Mouse (Mus musculus): ENCODE results near the gene Klf2. TPM values are rescaled to one million over a fixed set of nuclear protein-coding genes. Genes with fewer than 3 reads are reported as not detected.

Klf2 gene
- polyA plus RNA-seq (2014; fragmentation: Nextera tagmentation; extraction: Ambion mirVana), result 4.4 and 4.7 TPM in 2 replicates

GRCm38 (mm10) chr8:72318801-72319322 is at the start of gene Klf2:
Gene Klf2 (plus strand): TSS chr8:72319033.
- no peaks in the 10 kb centered on the region for H3K36me3 ChIP-seq (replicated peaks; ENCODE audit: control insufficient read depth, insufficient read depth, low read depth, low read length)
- H3K4me2 ChIP-seq (ENCODE audit: low read depth, low read length), result peak within 1 kb of the TSS; percentile 88
- H3K9ac ChIP-seq (replicated peaks; ENCODE audit: low read length), result peak within 1 kb of the TSS; percentile 46
- H3K4me3 ChIP-seq (ENCODE audit: low read depth, low read length), result peak within 1 kb of the TSS; percentile 49
- DNase-seq (ENCODE audit: low spot score), result peak; percentile 89
- H3K9me3 ChIP-seq (replicated peaks; ENCODE audit: control insufficient read depth, low read length), result no peaks in the 10 kb centered on the region
- WGBS, result under 1% methylated on average over 45 of the region's 46 CpGs
- ATAC-seq (replicated peaks; ENCODE audit: insufficient number of reproducible peaks, low FRiP score, low TSS enrichment, low read depth), result peak; percentile 93
- H3K4me1 ChIP-seq (ENCODE audit: control insufficient read depth, insufficient read depth, low read length), result peaks cover 5% of the 10 kb centered on the region; the same call in 1 of the 2 replicates
- no peak within 1 kb of the TSS for H3K27ac ChIP-seq (replicated peaks; ENCODE audit: low read depth, low read length)
- peaks cover 28% of the 10 kb centered on the region for H3K27me3 ChIP-seq (ENCODE audit: control insufficient read depth, insufficient read depth, low read length)

DNA sequence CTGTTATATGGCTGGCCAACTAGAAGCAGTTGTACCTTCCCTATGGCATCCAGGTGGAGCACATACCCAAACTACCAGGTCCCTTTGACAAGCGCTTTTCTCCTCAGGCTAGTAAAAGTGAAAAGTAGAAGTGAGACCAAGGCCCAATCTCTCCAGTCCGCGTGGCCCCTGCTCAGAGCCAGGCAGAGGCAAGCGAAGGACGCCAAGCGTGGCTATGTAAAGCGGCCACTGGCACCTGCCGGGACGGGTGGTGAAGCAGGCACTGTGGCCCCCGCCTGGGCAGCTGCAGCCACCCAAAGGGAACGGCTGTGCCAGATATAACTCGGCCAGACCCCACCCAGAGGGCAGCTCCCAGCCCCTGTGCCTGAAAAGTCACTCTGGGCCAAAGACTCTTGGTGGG is 48.2 kb upstream of the Klf2 start:
- Histone ChIP-seq H3K4me3 (ENCODE audit: low read depth, low read length) (no peak overlapping the region), H3K36me3 (replicated peaks; ENCODE audit: control insufficient read depth, insufficient read depth, low read depth, low read length) (no peaks in the 10 kb centered on the region), H3K4me1 (ENCODE audit: control insufficient read depth, insufficient read depth, low read length) (no peaks in the 10 kb centered on the region), H3K4me2 (ENCODE audit: low read depth, low read length) (no peak overlapping the region), H3K9me3 (replicated peaks; ENCODE audit: control insufficient read depth, low read length) (no peaks in the 10 kb centered on the region), H3K27me3 (ENCODE audit: control insufficient read depth, insufficient read depth, low read length) (no peaks in the 10 kb centered on the region), H3K27ac (replicated peaks; ENCODE audit: low read depth, low read length) (no peak overlapping the region), H3K9ac (replicated peaks; ENCODE audit: low read length) (no peak overlapping the region)
- ATAC-seq (replicated peaks; ENCODE audit: insufficient number of reproducible peaks, low FRiP score, low TSS enrichment, low read depth) (no peak), DNase-seq (ENCODE audit: low spot score) (no peak)
- WGBS, result 86% methylated on average over 12 of the region's 12 CpGs

GRCm38 (mm10) chr8:72271051-72271660 is 47.7 kb upstream of the Klf2 start:
- Histone ChIP-seq H3K36me3 (replicated peaks; ENCODE audit: control insufficient read depth, insufficient read depth, low read depth, low read length) (no peaks in the 10 kb centered on the region), H3K4me3 (ENCODE audit: low read depth, low read length) (no peak overlapping the region), H3K9ac (replicated peaks; ENCODE audit: low read length) (no peak overlapping the region), H3K9me3 (replicated peaks; ENCODE audit: control insufficient read depth, low read length) (no peaks in the 10 kb centered on the region), H3K27ac (replicated peaks; ENCODE audit: low read depth, low read length) (no peak overlapping the region), H3K4me1 (ENCODE audit: control insufficient read depth, insufficient read depth, low read length) (no peaks in the 10 kb centered on the region), H3K4me2 (ENCODE audit: low read depth, low read length) (no peak overlapping the region), H3K27me3 (ENCODE audit: control insufficient read depth, insufficient read depth, low read length) (no peaks in the 10 kb centered on the region)
- 75% methylated on average over 11 of the region's 11 CpGs for WGBS
- ATAC-seq (replicated peaks; ENCODE audit: insufficient number of reproducible peaks, low FRiP score, low TSS enrichment, low read depth) (no peak), DNase-seq (ENCODE audit: low spot score) (no peak)

DNA sequence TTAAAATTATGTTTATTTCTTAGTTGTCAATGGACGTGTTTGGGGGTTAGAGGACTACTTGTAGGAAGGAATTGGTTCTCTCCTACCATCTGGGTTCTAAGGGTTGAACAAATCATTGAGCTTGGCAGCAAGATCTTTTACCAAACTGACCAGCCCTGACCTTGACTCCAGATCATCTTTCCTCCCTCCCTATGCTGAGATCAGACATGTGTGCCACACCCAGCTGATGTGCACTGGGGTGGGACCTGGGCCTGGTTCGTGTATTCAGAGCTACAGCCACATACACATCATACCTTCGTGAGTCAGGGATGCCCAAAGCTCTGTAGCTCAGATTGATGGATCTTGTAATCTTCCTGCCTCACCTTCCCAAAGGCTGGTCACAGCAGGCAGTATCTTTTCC is 47.1 kb upstream of the Klf2 start:
- ATAC-seq (replicated peaks; ENCODE audit: insufficient number of reproducible peaks, low FRiP score, low TSS enrichment, low read depth), result no peak
- H3K27me3 ChIP-seq (ENCODE audit: control insufficient read depth, insufficient read depth, low read length), result no peaks in the 10 kb centered on the region
- H3K36me3 ChIP-seq (replicated peaks; ENCODE audit: control insufficient read depth, insufficient read depth, low read depth, low read length), result no peaks in the 10 kb centered on the region
- no peaks in the 10 kb centered on the region for H3K9me3 ChIP-seq (replicated peaks; ENCODE audit: control insufficient read depth, low read length)
- WGBS, result 71% methylated on average over 3 of the region's 3 CpGs
- no peak overlapping the region for H3K4me3 ChIP-seq (ENCODE audit: low read depth, low read length)
- no peak overlapping the region for H3K27ac ChIP-seq (replicated peaks; ENCODE audit: low read depth, low read length)
- H3K9ac ChIP-seq (replicated peaks; ENCODE audit: low read length), result no peak overlapping the region
- no peaks in the 10 kb centered on the region for H3K4me1 ChIP-seq (ENCODE audit: control insufficient read depth, insufficient read depth, low read length)
- no peak overlapping the region for H3K4me2 ChIP-seq (ENCODE audit: low read depth, low read length)
- DNase-seq (ENCODE audit: low spot score), result no peak

GRCm38 (mm10) chr8:72272361-72272760 is 46.5 kb upstream of the Klf2 start:
- no peaks in the 10 kb centered on the region for H3K36me3 ChIP-seq (replicated peaks; ENCODE audit: control insufficient read depth, insufficient read depth, low read depth, low read length)
- no peak overlapping the region for H3K4me2 ChIP-seq (ENCODE audit: low read depth, low read length)
- whole genome bisulfite sequencing, result 17% methylated on average over 3 of the region's 3 CpGs
- H3K27ac ChIP-seq (replicated peaks; ENCODE audit: low read depth, low read length), result no peak overlapping the region
- no peaks in the 10 kb centered on the region for H3K4me1 ChIP-seq (ENCODE audit: control insufficient read depth, insufficient read depth, low read length)
- ATAC-seq (replicated peaks; ENCODE audit: insufficient number of reproducible peaks, low FRiP score, low TSS enrichment, low read depth) (0 out of 2 replicates have a peak, but pooled peaks have one; percentile 37), DNase-seq (ENCODE audit: low spot score) (peak; percentile 65)
- H3K27me3 ChIP-seq (ENCODE audit: control insufficient read depth, insufficient read depth, low read length), result no peaks in the 10 kb centered on the region
- H3K9me3 ChIP-seq (replicated peaks; ENCODE audit: control insufficient read depth, low read length), result no peaks in the 10 kb centered on the region
- no peak overlapping the region for H3K9ac ChIP-seq (replicated peaks; ENCODE audit: low read length)
- no peak overlapping the region for H3K4me3 ChIP-seq (ENCODE audit: low read depth, low read length)

DNA sequence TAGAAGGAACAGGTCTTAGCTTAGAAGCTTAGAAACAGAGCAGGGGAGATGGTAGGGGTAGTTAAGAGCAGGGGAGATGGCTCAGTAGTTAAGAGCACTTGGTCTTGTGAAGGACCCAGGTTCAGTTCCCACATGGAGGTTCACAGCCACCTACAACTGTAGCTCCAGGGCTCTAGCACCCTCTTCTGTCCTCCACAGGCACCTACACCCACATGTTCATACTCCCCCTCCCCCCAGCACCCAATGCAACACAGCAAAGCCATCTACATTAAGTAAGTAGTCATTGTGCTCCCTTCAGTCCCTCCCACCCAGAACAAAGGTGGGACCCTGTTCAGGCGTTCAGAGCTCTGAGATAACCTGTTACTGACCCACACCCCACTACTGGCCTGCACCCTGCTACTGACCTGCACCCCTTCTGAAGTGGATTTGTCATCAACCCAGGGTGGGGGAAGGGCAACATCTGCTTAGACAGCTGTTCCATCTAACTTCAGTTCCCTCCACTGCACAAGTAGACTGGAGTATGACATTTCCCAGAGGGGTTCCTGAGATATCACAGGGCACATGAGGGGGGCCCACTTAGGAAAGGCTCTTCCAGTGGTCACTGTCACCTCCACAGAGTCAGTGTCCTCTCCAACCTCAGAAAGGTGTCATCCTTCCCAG is 45.6 kb upstream of the Klf2 start:
- DNase-seq (ENCODE audit: low spot score) (no peak), ATAC-seq (replicated peaks; ENCODE audit: insufficient number of reproducible peaks, low FRiP score, low TSS enrichment, low read depth) (no peak)
- WGBS, result 65% methylated on average over 1 of the region's 1 CpGs
- Histone ChIP-seq H3K4me2 (ENCODE audit: low read depth, low read length) (no peak overlapping the region), H3K4me3 (ENCODE audit: low read depth, low read length) (no peak overlapping the region), H3K27ac (replicated peaks; ENCODE audit: low read depth, low read length) (no peak overlapping the region), H3K9ac (replicated peaks; ENCODE audit: low read length) (no peak overlapping the region), H3K36me3 (replicated peaks; ENCODE audit: control insufficient read depth, insufficient read depth, low read depth, low read length) (no peaks in the 10 kb centered on the region), H3K9me3 (replicated peaks; ENCODE audit: control insufficient read depth, low read length) (no peaks in the 10 kb centered on the region), H3K4me1 (ENCODE audit: control insufficient read depth, insufficient read depth, low read length) (no peaks in the 10 kb centered on the region), H3K27me3 (ENCODE audit: control insufficient read depth, insufficient read depth, low read length) (no peaks in the 10 kb centered on the region)

- Histone ChIP-seq H3K27me3 (ENCODE audit: control insufficient read depth, insufficient read depth, low read length) (no peaks in the 10 kb centered on the region), H3K27ac (replicated peaks; ENCODE audit: low read depth, low read length) (no peak overlapping the region), H3K9ac (replicated peaks; ENCODE audit: low read length) (no peak overlapping the region), H3K4me3 (ENCODE audit: low read depth, low read length) (no peak overlapping the region), H3K36me3 (replicated peaks; ENCODE audit: control insufficient read depth, insufficient read depth, low read depth, low read length) (no peaks in the 10 kb centered on the region), H3K4me1 (ENCODE audit: control insufficient read depth, insufficient read depth, low read length) (no peaks in the 10 kb centered on the region), H3K9me3 (replicated peaks; ENCODE audit: control insufficient read depth, low read length) (no peaks in the 10 kb centered on the region), H3K4me2 (ENCODE audit: low read depth, low read length) (no peak overlapping the region)
- DNase-seq (ENCODE audit: low spot score) (no peak), ATAC-seq (replicated peaks; ENCODE audit: insufficient number of reproducible peaks, low FRiP score, low TSS enrichment, low read depth) (no peak)
- 77% methylated on average over 5 of the region's 5 CpGs for WGBS
These were observed 45.0 kb upstream of the Klf2 start for GRCm38 (mm10) chr8:72273807-72274206.

GRCm38 (mm10) chr8:72277244-72277643 is 41.6 kb upstream of the Klf2 start:
- Histone ChIP-seq H3K4me2 (ENCODE audit: low read depth, low read length) (no peak overlapping the region), H3K9me3 (replicated peaks; ENCODE audit: control insufficient read depth, low read length) (no peaks in the 10 kb centered on the region), H3K4me1 (ENCODE audit: control insufficient read depth, insufficient read depth, low read length) (no peaks in the 10 kb centered on the region), H3K27me3 (ENCODE audit: control insufficient read depth, insufficient read depth, low read length) (no peaks in the 10 kb centered on the region), H3K27ac (replicated peaks; ENCODE audit: low read depth, low read length) (no peak overlapping the region), H3K36me3 (replicated peaks; ENCODE audit: control insufficient read depth, insufficient read depth, low read depth, low read length) (no peaks in the 10 kb centered on the region), H3K4me3 (ENCODE audit: low read depth, low read length) (no peak overlapping the region), H3K9ac (replicated peaks; ENCODE audit: low read length) (no peak overlapping the region)
- DNase-seq (ENCODE audit: low spot score) (no peak), ATAC-seq (replicated peaks; ENCODE audit: insufficient number of reproducible peaks, low FRiP score, low TSS enrichment, low read depth) (no peak)
- 76% methylated on average over 3 of the region's 3 CpGs for WGBS

Data from embryonic facial prominence, embryonic 11.5 days (tissue).